Mouse (Mus musculus) ES-E14 (cell line): ENCODE measurements around the gene Prickle1.

Experiments used
- CHD2 ChIP-seq: IDR thresholded peaks from 2 replicates; pipeline ENCODE4 v1.6.1; 2014; ENCODE audit warnings: mild to moderate bottlenecking, low read depth, low read length, inconsistent platforms
- HCFC1 ChIP-seq: IDR thresholded peaks from 2 replicates; pipeline ENCODE4 v1.6.1; 2012; ENCODE audit warnings: low read length, inconsistent platforms, borderline replicate concordance; ENCODE audit not compliant: insufficient read depth
- MAFK ChIP-seq: IDR thresholded peaks from 2 replicates; pipeline ENCODE4 v1.6.1; 2014; ENCODE audit warnings: mild to moderate bottlenecking, low read depth, low read length, inconsistent platforms; ENCODE audit not compliant: insufficient read depth
- ZNF384 ChIP-seq: IDR thresholded peaks from 2 replicates; pipeline ENCODE4 v1.6.1; 2012; ENCODE audit warnings: low read depth, low read length, inconsistent platforms

DNA sequence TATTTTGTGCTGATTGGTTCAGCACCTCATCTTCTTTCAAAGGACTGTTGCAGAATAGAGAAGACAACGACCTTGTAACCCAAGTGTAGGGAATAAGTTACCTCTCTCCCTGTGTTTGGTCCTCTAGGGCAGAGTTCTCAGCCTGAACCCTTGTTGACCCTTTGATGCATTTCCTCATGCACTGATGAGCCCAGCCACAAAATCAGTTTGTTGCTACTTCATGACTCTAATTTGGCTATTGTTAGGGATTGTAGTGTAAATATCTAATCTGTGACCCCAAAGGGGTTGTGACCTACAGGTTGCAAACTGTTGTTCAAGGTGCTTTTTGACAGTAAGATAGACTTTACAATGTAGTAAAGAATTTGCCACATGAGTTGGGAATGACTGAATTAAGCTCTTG, 142.4 kb downstream of the Prickle1 start:
- TF ChIP-seq ZNF384 (no peak), MAFK (no peak), HCFC1 (no peak), CHD2 (no peak)
